Mouse (Mus musculus): Measurements from ENCODE around the gene Hmgb1.

GRCm38 (mm10) chr5:149175736-149176135 is 8.6 kb downstream of the Hmgb1 start:
- TF ChIP-seq CTCF (IDR thresholded peaks at IDR 0.05; ENCODE audit: borderline replicate concordance, insufficient read depth, low read length) = no peak
- TF ChIP-seq POLR2A (IDR thresholded peaks at IDR 0.05; ENCODE audit: low read depth, low read length) = no peak
